Mouse (Mus musculus) cerebellum, adult 9-10 months (tissue): Measurements from ENCODE around the gene R3hdm1.
"Not testable (repeated sequence)": the region's sequence is repeated elsewhere in the genome, so short reads cannot be mapped to it uniquely, and the experiment has no call there.

ENCODE experiments used
- DNase-seq: peaks from one replicate; pipeline ENCODE4 v3.0.0; 2022

The R3hdm1 gene

GRCm38 (mm10) chr1:128102641-128103461, at the start of gene R3hdm1, which contains the start of gene Zranb3:
TSS of gene R3hdm1 (plus strand) at chr1:128103301.
TSS of gene Zranb3 (minus strand) at chr1:128103047.
- peak; percentile 100 for DNase-seq

GRCm38 (mm10) chr1:128057269-128057668, 45.8 kb upstream of the R3hdm1 start:
- DNase-seq = no peak

GRCm38 (mm10) chr1:128058625-128059024, 44.5 kb upstream of the R3hdm1 start:
- DNase-seq = no peak

- peak; percentile 4 for DNase-seq
These were observed 42.3 kb upstream of the R3hdm1 start for GRCm38 (mm10) chr1:128060655-128061344.

- DNase-seq = no peak
These were observed 41.7 kb upstream of the R3hdm1 start for GRCm38 (mm10) chr1:128061401-128061800.

GRCm38 (mm10) chr1:128062167-128062566, 40.9 kb upstream of the R3hdm1 start:
- DNase-seq = no peak

- DNase-seq = no peak
These were observed 38.4 kb upstream of the R3hdm1 start for GRCm38 (mm10) chr1:128064716-128065115.

GRCm38 (mm10) chr1:128068945-128069397, 34.1 kb upstream of the R3hdm1 start:
- no peak for DNase-seq

GRCm38 (mm10) chr1:128070003-128070402, 33.1 kb upstream of the R3hdm1 start:
- DNase-seq = no peak

- no peak for DNase-seq
These were observed 30.1 kb upstream of the R3hdm1 start for GRCm38 (mm10) chr1:128073051-128073450.

GRCm38 (mm10) chr1:128076791-128077479, 26.2 kb upstream of the R3hdm1 start:
- no peak for DNase-seq

- DNase-seq = no peak
These were observed 25.3 kb upstream of the R3hdm1 start for GRCm38 (mm10) chr1:128077788-128078187.

- DNase-seq = no peak
These were observed 24.5 kb upstream of the R3hdm1 start for GRCm38 (mm10) chr1:128078646-128079045.

- DNase-seq = no peak
These were observed 22.0 kb upstream of the R3hdm1 start for GRCm38 (mm10) chr1:128080936-128081696.

GRCm38 (mm10) chr1:128081873-128082272, 21.2 kb upstream of the R3hdm1 start:
- DNase-seq = no peak

- DNase-seq = no peak
These were observed 20.3 kb upstream of the R3hdm1 start for GRCm38 (mm10) chr1:128082800-128083199.

- no peak for DNase-seq
These were observed 8.4 kb upstream of the R3hdm1 start for GRCm38 (mm10) chr1:128094686-128095085.

- no peak for DNase-seq
These were observed 4.8 kb upstream of the R3hdm1 start for GRCm38 (mm10) chr1:128098309-128098708.

GRCm38 (mm10) chr1:128102251-128102640, 855 bp upstream of the R3hdm1 start:
- DNase-seq = no peak

- peak; percentile 68 for DNase-seq
These were observed 503 bp downstream of the R3hdm1 start for GRCm38 (mm10) chr1:128103520-128104088.

- no peak for DNase-seq
These were observed 18.0 kb downstream of the R3hdm1 start for GRCm38 (mm10) chr1:128120913-128121627.

GRCm38 (mm10) chr1:128136222-128136621, 33.1 kb downstream of the R3hdm1 start:
- not testable (repeated sequence) for DNase-seq
